ENCODE assay signal across 15 mouse cellular contexts in genomic region chr12:52854236-52854679, GRCm38 (mm10).
DNase-seq lines count a peak whose midpoint lies in the region; ATAC-seq and TF ChIP-seq lines count a peak whose summit lies in the region.
"Had no signal": no experiment of that assay in that cellular context is flagged by ENCODE, and none has a peak within 500 bp of the region (broad histone marks: within the 10 kb centered on the region; RNA-seq: fewer than 3 reads in every experiment).

No protein-coding gene starts in this region.

- no peak overlapping the region for H3K4me3 ChIP-seq in C2C12 (ENCODE audit: insufficient read depth, poor library complexity, severe bottlenecking)
- H3K4me3 ChIP-seq in heart, embryonic 16.5 days (ENCODE audit: low read length) = peak overlapping the region; percentile 63
- H3K4me3 ChIP-seq in neural tube, embryonic 15.5 days (replicated peaks) = no peak overlapping the region
- H3K4me3 ChIP-seq: embryonic facial prominence, embryonic 13.5 days; liver, embryonic 15.5 days; stomach, embryonic 15.5 days had no signal

- peak overlapping the region; percentile 98 for H3K27ac ChIP-seq in heart, embryonic 16.5 days (ENCODE audit: low read length)
- H3K27ac ChIP-seq in neural tube, embryonic 15.5 days (replicated peaks) = no peak overlapping the region
- H3K27ac ChIP-seq: embryonic facial prominence, embryonic 13.5 days; liver, embryonic 15.5 days; stomach, embryonic 15.5 days had no signal

- no peaks in the 10 kb centered on the region for H3K79me3 ChIP-seq in C2C12 (ENCODE audit: low read depth)

- no peaks in the 10 kb centered on the region for H3K9me3 ChIP-seq in heart, embryonic 16.5 days (replicated peaks; ENCODE audit: control insufficient read depth, low read length)
- H3K9me3 ChIP-seq in neural tube, embryonic 15.5 days (replicated peaks) = no peaks in the 10 kb centered on the region
- H3K9me3 ChIP-seq: embryonic facial prominence, embryonic 13.5 days; liver, embryonic 15.5 days; stomach, embryonic 15.5 days had no signal

- DNase-seq in frontal cortex, postnatal 36 days (ENCODE audit: low spot score in 2 of 2) = no peak
- peak; percentile 54 for DNase-seq in gastrocnemius, postnatal 25 days
- no peak for DNase-seq in embryo, embryonic 10.5 days (ENCODE audit: low spot score)
- DNase-seq in right cerebral cortex, postnatal 4 days = no peak
- DNase-seq: cerebellum, adult 2 months; kidney, adult 11 months; kidney, postnatal 25 days; thymus, postnatal 25 days had no signal

- peak; percentile 19; the same call in 1 of the 2 replicates for ATAC-seq in frontal cortex, adult (ENCODE audit: low TSS enrichment)
- ATAC-seq in heart, embryonic 16.5 days (replicated peaks; ENCODE audit: extremely low read depth, insufficient read depth, low FRiP score) = peak; percentile 88
- no peak for ATAC-seq in neural tube, embryonic 15.5 days (ENCODE audit: low FRiP score)

- peak overlapping the region; percentile 57 for H3K4me2 ChIP-seq in heart, embryonic 16.5 days (ENCODE audit: low read depth, low read length)
- H3K4me2 ChIP-seq in neural tube, embryonic 15.5 days = no peak overlapping the region
- H3K4me2 ChIP-seq: embryonic facial prominence, embryonic 13.5 days; liver, embryonic 15.5 days; stomach, embryonic 15.5 days had no signal

- peak overlapping the region; percentile 80 for H3K9ac ChIP-seq in heart, embryonic 16.5 days (ENCODE audit: low read length)
- no peak overlapping the region for H3K9ac ChIP-seq in neural tube, embryonic 15.5 days (replicated peaks)
- H3K9ac ChIP-seq: embryonic facial prominence, embryonic 13.5 days; liver, embryonic 15.5 days; stomach, embryonic 15.5 days had no signal

- 23% methylated on average over 7 of the region's 7 CpGs for WGBS in heart, embryonic 16.5 days
- 81% methylated on average over 7 of the region's 7 CpGs for WGBS in neural tube, embryonic 15.5 days

- no peak overlapping the region for H3ac ChIP-seq in C2C12 (ENCODE audit: control insufficient read depth, insufficient read length, low read depth)

- H3K79me2 ChIP-seq in C2C12 (ENCODE audit: control insufficient read depth, insufficient read depth) = no peaks in the 10 kb centered on the region

- H3K27me3 ChIP-seq in C2C12 (ENCODE audit: control insufficient read depth, insufficient read depth, insufficient read length) = no peaks in the 10 kb centered on the region
- H3K27me3 ChIP-seq in heart, embryonic 16.5 days (ENCODE audit: control insufficient read depth, insufficient read depth, low read length) = no peaks in the 10 kb centered on the region
- no peaks in the 10 kb centered on the region for H3K27me3 ChIP-seq in neural tube, embryonic 15.5 days (replicated peaks)
- H3K27me3 ChIP-seq: embryonic facial prominence, embryonic 13.5 days; liver, embryonic 15.5 days; stomach, embryonic 15.5 days had no signal

- H3K4me1 ChIP-seq in heart, embryonic 16.5 days (ENCODE audit: control insufficient read depth, insufficient read depth, low read length) = peaks cover 30% of the 10 kb centered on the region
- peaks cover 22% of the 10 kb centered on the region for H3K4me1 ChIP-seq in neural tube, embryonic 15.5 days
- H3K4me1 ChIP-seq: liver, embryonic 15.5 days had no signal

- H3K36me3 ChIP-seq in C2C12 (ENCODE audit: control insufficient read depth, insufficient read depth) = no peaks in the 10 kb centered on the region
- H3K36me3 ChIP-seq in heart, embryonic 16.5 days (ENCODE audit: control insufficient read depth, insufficient read depth) = no peaks in the 10 kb centered on the region
- no peaks in the 10 kb centered on the region for H3K36me3 ChIP-seq in neural tube, embryonic 15.5 days
- H3K36me3 ChIP-seq: embryonic facial prominence, embryonic 13.5 days; liver, embryonic 15.5 days; stomach, embryonic 15.5 days had no signal

- no peak for TF ChIP-seq CTCF in C2C12 (IDR thresholded peaks at IDR 0.05; ENCODE audit: control insufficient read depth, insufficient read depth, insufficient read length)

TF ChIP-seq in C2C12, 6 proteins besides CTCF, POLR2A, EP300 and RAD21:
- peak; percentile 68 for TF ChIP-seq MYOD1 (IDR thresholded peaks at IDR 0.05; ENCODE audit: control insufficient read depth, insufficient read length, low read depth)
- TF ChIP-seq CEBPB (IDR thresholded peaks at IDR 0.05; ENCODE audit: low read depth) = no peak
- TF ChIP-seq MAX (IDR thresholded peaks at IDR 0.05) = no peak
